Comparison of ENCODE assay signal across 17 mouse cellular contexts in genomic region chr9:117784186-117784591, GRCm38 (mm10).
A peak's percentile ranks its signal among the peaks of the same experiment; 100 is the strongest.
DNase-seq lines count a peak whose midpoint lies in the region; ATAC-seq and TF ChIP-seq lines count a peak whose summit lies in the region.
"Had no signal": no experiment of that assay in that cellular context is flagged by ENCODE, and none has a peak within 500 bp of the region (broad histone marks: within the 10 kb centered on the region; RNA-seq: fewer than 3 reads in every experiment).

No protein-coding gene starts in this region.

- POLR2A ChIA-PET in Patski (lab: Charles Lee), result no interaction called here

- CTCF ChIA-PET in Patski (lab: Charles Lee), result no interaction called here

- peak; percentile 67 for DNase-seq in heart, adult 11 months
- no peak for DNase-seq in heart, adult 9 months (ENCODE audit: low spot score in 2 of 2)
- peak; percentile 77 for DNase-seq in kidney, postnatal 0 days (ENCODE audit: low spot score)
- DNase-seq in kidney, adult 2 months, result no peak
- DNase-seq in Patski (ENCODE audit: low read depth, low spot score), result peak; percentile 3
- no peak for DNase-seq in embryo, embryonic 9.5 days (ENCODE audit: extremely low spot score)
- no peak for DNase-seq in layer of hippocampus, adult 8-10 months (ENCODE audit: low spot score in 2 of 2)
- DNase-seq: adrenal gland, adult 2 months; adrenal gland, postnatal 25 days; cerebellum, adult 18-20 months; cerebellum, postnatal 10 days; gastrocnemius, postnatal 10 days; heart, adult 2 months had no signal

- no peak overlapping the region for H3K4me2 ChIP-seq in kidney, postnatal 0 days (ENCODE audit: low read length)
- H3K4me2 ChIP-seq: forebrain, embryonic 15.5 days; heart, embryonic 12.5 days; hindbrain, embryonic 14.5 days had no signal

- no peaks in the 10 kb centered on the region for H3K9me3 ChIP-seq in kidney, postnatal 0 days (replicated peaks; ENCODE audit: low read length)
- H3K9me3 ChIP-seq: forebrain, embryonic 15.5 days; heart, embryonic 12.5 days; hindbrain, embryonic 10.5 days had no signal

- no peaks in the 10 kb centered on the region for H3K36me3 ChIP-seq in kidney, postnatal 0 days (ENCODE audit: insufficient read depth, low read length)
- H3K36me3 ChIP-seq in kidney, adult 2 months (ENCODE audit: control insufficient read depth, insufficient read depth, low read length), result no peaks in the 10 kb centered on the region
- H3K36me3 ChIP-seq: forebrain, embryonic 15.5 days; heart, embryonic 12.5 days; hindbrain, embryonic 10.5 days had no signal

- no peak for TF ChIP-seq POLR2A in kidney, adult 2 months (IDR thresholded peaks at IDR 0.05; ENCODE audit: low read depth, low read length)

- TF ChIP-seq CTCF in kidney, postnatal 0 days (IDR thresholded peaks at IDR 0.05; ENCODE audit: low read depth), result no peak
- no peak for TF ChIP-seq CTCF in kidney, adult 2 months (conservative IDR thresholded peaks at IDR 0.05; ENCODE audit: insufficient read depth, insufficient read length, low read depth, low read length)
- no peak for TF ChIP-seq CTCF in Patski (IDR thresholded peaks at IDR 0.05)

- ATAC-seq in kidney, postnatal 0 days (replicated peaks; ENCODE audit: low FRiP score, low read depth), result 0 out of 2 replicates have a peak, but pooled peaks have one; percentile 29
- ATAC-seq in Patski, result no peak
- ATAC-seq: forebrain, embryonic 15.5 days had no signal

- no peak overlapping the region for H3K27ac ChIP-seq in kidney, postnatal 0 days
- no peak overlapping the region for H3K27ac ChIP-seq in kidney, adult 2 months (ENCODE audit: insufficient read depth, low read depth, low read length)
- H3K27ac ChIP-seq: forebrain, embryonic 15.5 days; heart, adult 2 months; hindbrain, embryonic 10.5 days; hindbrain, embryonic 14.5 days had no signal

- in situ Hi-C loops in Patski (cut with MboI; ENCODE audit: low pct_unique_long_range_greater_than_20kb), result no loop called here

- H3K4me1 ChIP-seq in kidney, postnatal 0 days (replicated peaks; ENCODE audit: insufficient read depth, low read length), result no peaks in the 10 kb centered on the region
- no peaks in the 10 kb centered on the region for H3K4me1 ChIP-seq in kidney, adult 2 months (ENCODE audit: control insufficient read depth, insufficient read depth, low read length)
- H3K4me1 ChIP-seq: forebrain, embryonic 15.5 days; heart, embryonic 12.5 days; hindbrain, embryonic 10.5 days had no signal

- no peak overlapping the region for H3K9ac ChIP-seq in kidney, postnatal 0 days (ENCODE audit: low read depth, low read length)
- H3K9ac ChIP-seq: forebrain, embryonic 15.5 days; heart, embryonic 12.5 days; hindbrain, embryonic 14.5 days had no signal

- 37% methylated on average over 5 of the region's 5 CpGs for WGBS in kidney, postnatal 0 days
- WGBS in kidney, adult 2 months, result 33% methylated on average over 5 of the region's 5 CpGs

- H3K4me3 ChIP-seq in kidney, postnatal 0 days (replicated peaks; ENCODE audit: low read depth, low read length), result no peak overlapping the region
- no peak overlapping the region for H3K4me3 ChIP-seq in kidney, adult 2 months (ENCODE audit: insufficient read depth, low read depth, low read length)
- H3K4me3 ChIP-seq: forebrain, embryonic 15.5 days; heart, adult 2 months; heart, embryonic 12.5 days; hindbrain, embryonic 10.5 days had no signal

- H3K27me3 ChIP-seq in kidney, postnatal 0 days (ENCODE audit: insufficient read depth, low read length), result no peaks in the 10 kb centered on the region
- H3K27me3 ChIP-seq in kidney, adult 2 months (replicated peaks; ENCODE audit: control insufficient read depth, insufficient read depth, low read length), result no peaks in the 10 kb centered on the region
- H3K27me3 ChIP-seq in Patski, result peaks cover 6% of the 10 kb centered on the region
- H3K27me3 ChIP-seq: forebrain, embryonic 15.5 days; heart, embryonic 12.5 days had no signal

Comparison
In these comparisons a context has a peak if more than half of its experiments do, and no peak if none do; other contexts are left out.
1. DNase-seq: peak in heart, adult 11 months (single experiment), kidney, postnatal 0 days (single experiment) and Patski (single experiment); none in heart, adult 9 months (0 of 2), kidney, adult 2 months (single experiment), embryo, embryonic 9.5 days (single experiment) and layer of hippocampus, adult 8-10 months (0 of 2).